Mouse (Mus musculus): ENCODE measurements around the gene Olfr1086. TPM values are rescaled to one million over a fixed set of nuclear protein-coding genes. Genes with fewer than 3 reads are reported as not detected.

Olfr1086 gene
- not detected for polyA plus RNA-seq (2015; fragmentation: Illumina TruSeq; extraction: RNeasy Lipid Tissue Mini Kit (QIAGEN cat#74804); ENCODE audit: insufficient read depth, low read depth, low replicate concordance)

DNA sequence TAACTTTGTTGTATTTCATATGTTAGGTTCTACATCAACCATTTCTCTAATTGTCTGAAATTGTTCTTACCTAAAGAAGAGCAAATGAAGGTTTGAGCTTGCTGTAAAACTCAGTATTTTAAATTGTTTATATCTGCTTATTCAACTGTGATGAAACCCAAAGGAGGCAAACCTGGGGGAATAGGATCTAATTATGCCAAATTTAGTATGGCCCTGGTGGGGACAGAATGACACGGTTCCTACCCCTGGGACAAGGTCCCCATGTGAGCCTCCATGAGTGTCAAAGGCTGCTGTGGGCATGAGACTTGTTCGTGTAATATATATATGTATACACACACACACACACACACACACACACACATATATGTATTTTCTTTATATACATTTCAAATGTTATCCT lies at the start of gene Olfr1086:
Gene Olfr1086 (minus strand): TSS at position 101 of the 400 bp plus-strand sequence.

DNA sequence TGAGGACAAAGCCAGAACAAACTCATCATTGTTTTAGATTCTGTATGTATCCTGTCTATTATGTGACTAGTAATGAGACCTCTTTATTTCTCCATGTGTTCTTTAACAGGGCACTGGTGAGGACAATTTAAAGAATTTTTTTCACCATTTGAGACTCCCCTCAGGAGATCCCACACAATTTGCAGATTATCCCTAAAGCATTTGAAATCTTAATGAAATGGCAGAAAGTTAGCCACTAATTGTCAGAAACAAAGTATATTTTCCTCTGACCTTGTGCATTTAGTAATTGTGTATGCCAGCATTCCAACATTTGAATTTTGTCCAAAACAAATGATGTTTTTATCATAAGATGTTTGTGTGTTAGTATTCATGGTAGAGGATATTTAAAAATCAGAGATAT lies 18.4 kb upstream of the Olfr1086 start, which contains the start of gene Olfr1087:
Gene Olfr1087 (minus strand): TSS at position 101 of the 400 bp plus-strand sequence.

DNA sequence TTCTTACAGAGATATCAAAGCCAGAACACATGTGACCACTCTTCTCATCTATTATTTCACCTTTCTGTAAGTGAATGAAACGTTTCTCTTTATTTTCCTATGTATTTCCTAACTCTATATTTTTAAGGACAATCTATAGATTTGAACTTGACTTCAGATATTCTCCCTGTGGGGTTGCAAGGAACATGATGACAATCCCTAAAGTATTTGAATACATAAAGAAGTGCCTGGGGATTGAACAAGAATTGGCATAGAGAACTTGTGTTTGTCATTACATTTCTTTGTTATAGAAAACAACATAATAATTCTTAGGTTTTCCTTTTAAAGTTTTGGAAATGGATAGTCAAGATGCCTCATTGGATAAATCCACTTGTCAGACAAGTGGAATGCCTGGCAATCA lies 18.0 kb downstream of the Olfr1086 start, which contains the start of gene Olfr1085:
Gene Olfr1085 (minus strand): TSS at position 101 of the 400 bp plus-strand sequence.

DNA sequence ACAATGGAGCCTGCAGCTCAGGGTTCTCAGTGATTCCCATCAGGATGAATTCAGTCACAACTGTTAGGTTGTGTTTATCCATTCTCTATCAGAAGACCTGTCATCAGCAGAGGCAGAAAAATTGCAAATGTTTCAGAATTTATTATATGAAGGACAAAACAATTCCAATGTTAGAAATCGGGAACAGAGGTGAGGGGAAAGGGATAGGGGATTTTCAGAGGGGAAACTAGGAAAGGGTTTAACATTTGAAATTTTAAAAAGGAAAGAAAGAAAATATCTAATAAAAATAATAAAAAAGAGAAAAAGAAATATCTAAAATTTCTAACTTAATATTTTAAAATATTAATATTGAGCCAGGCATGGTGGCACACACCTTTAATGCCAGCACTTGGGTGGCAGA lies 40.3 kb downstream of the Olfr1086 start, which contains the start of gene Olfr1084:
Gene Olfr1084 (minus strand): TSS at position 101 of the 400 bp plus-strand sequence.

Other genes starting within 250 kb of the Olfr1086 start
- gene Olfr1065, start 229.5 kb downstream of the Olfr1086 start, polyA plus RNA-seq (2015; fragmentation: Illumina TruSeq; extraction: RNeasy Lipid Tissue Mini Kit (QIAGEN cat#74804); ENCODE audit: insufficient read depth, low read depth, low replicate concordance): not detected
- not detected for gene Olfr1066, start 223.8 kb downstream of the Olfr1086 start, polyA plus RNA-seq (2015; fragmentation: Illumina TruSeq; extraction: RNeasy Lipid Tissue Mini Kit (QIAGEN cat#74804); ENCODE audit: insufficient read depth, low read depth, low replicate concordance)
- not detected for gene Olfr228, start 192.7 kb downstream of the Olfr1086 start, polyA plus RNA-seq (2015; fragmentation: Illumina TruSeq; extraction: RNeasy Lipid Tissue Mini Kit (QIAGEN cat#74804); ENCODE audit: insufficient read depth, low read depth, low replicate concordance)
- gene Olfr1076, start 171.6 kb downstream of the Olfr1086 start, polyA plus RNA-seq (2015; fragmentation: Illumina TruSeq; extraction: RNeasy Lipid Tissue Mini Kit (QIAGEN cat#74804); ENCODE audit: insufficient read depth, low read depth, low replicate concordance): not detected
- not detected for gene Olfr1079, start 137.6 kb downstream of the Olfr1086 start, polyA plus RNA-seq (2015; fragmentation: Illumina TruSeq; extraction: RNeasy Lipid Tissue Mini Kit (QIAGEN cat#74804); ENCODE audit: insufficient read depth, low read depth, low replicate concordance)
- not detected for gene Olfr1080, start 121.9 kb downstream of the Olfr1086 start, polyA plus RNA-seq (2015; fragmentation: Illumina TruSeq; extraction: RNeasy Lipid Tissue Mini Kit (QIAGEN cat#74804); ENCODE audit: insufficient read depth, low read depth, low replicate concordance)
- not detected for gene Olfr1082, start 81.1 kb downstream of the Olfr1086 start, polyA plus RNA-seq (2015; fragmentation: Illumina TruSeq; extraction: RNeasy Lipid Tissue Mini Kit (QIAGEN cat#74804); ENCODE audit: insufficient read depth, low read depth, low replicate concordance)
- not detected for gene Olfr1084, start 40.4 kb downstream of the Olfr1086 start, polyA plus RNA-seq (2015; fragmentation: Illumina TruSeq; extraction: RNeasy Lipid Tissue Mini Kit (QIAGEN cat#74804); ENCODE audit: insufficient read depth, low read depth, low replicate concordance)
- not detected for gene Olfr1085, start 18.1 kb downstream of the Olfr1086 start, polyA plus RNA-seq (2015; fragmentation: Illumina TruSeq; extraction: RNeasy Lipid Tissue Mini Kit (QIAGEN cat#74804); ENCODE audit: insufficient read depth, low read depth, low replicate concordance)
- not detected for gene Olfr1087, start 18.3 kb upstream of the Olfr1086 start, polyA plus RNA-seq (2015; fragmentation: Illumina TruSeq; extraction: RNeasy Lipid Tissue Mini Kit (QIAGEN cat#74804); ENCODE audit: insufficient read depth, low read depth, low replicate concordance)
- gene Olfr1089, start 53.6 kb upstream of the Olfr1086 start, polyA plus RNA-seq (2015; fragmentation: Illumina TruSeq; extraction: RNeasy Lipid Tissue Mini Kit (QIAGEN cat#74804); ENCODE audit: insufficient read depth, low read depth, low replicate concordance): not detected
- not detected for gene Olfr1090, start 78.9 kb upstream of the Olfr1086 start, polyA plus RNA-seq (2015; fragmentation: Illumina TruSeq; extraction: RNeasy Lipid Tissue Mini Kit (QIAGEN cat#74804); ENCODE audit: insufficient read depth, low read depth, low replicate concordance)
- gene Olfr1093, start 102.4 kb upstream of the Olfr1086 start, polyA plus RNA-seq (2015; fragmentation: Illumina TruSeq; extraction: RNeasy Lipid Tissue Mini Kit (QIAGEN cat#74804); ENCODE audit: insufficient read depth, low read depth, low replicate concordance): not detected
- gene Olfr141, start 129.9 kb upstream of the Olfr1086 start, polyA plus RNA-seq (2015; fragmentation: Illumina TruSeq; extraction: RNeasy Lipid Tissue Mini Kit (QIAGEN cat#74804); ENCODE audit: insufficient read depth, low read depth, low replicate concordance): not detected
- gene Olfr1094, start 144.6 kb upstream of the Olfr1086 start, polyA plus RNA-seq (2015; fragmentation: Illumina TruSeq; extraction: RNeasy Lipid Tissue Mini Kit (QIAGEN cat#74804); ENCODE audit: insufficient read depth, low read depth, low replicate concordance): not detected
- not detected for gene Olfr1095, start 171.6 kb upstream of the Olfr1086 start, polyA plus RNA-seq (2015; fragmentation: Illumina TruSeq; extraction: RNeasy Lipid Tissue Mini Kit (QIAGEN cat#74804); ENCODE audit: insufficient read depth, low read depth, low replicate concordance)
- not detected for gene Gm13723, start 194.7 kb upstream of the Olfr1086 start, polyA plus RNA-seq (2015; fragmentation: Illumina TruSeq; extraction: RNeasy Lipid Tissue Mini Kit (QIAGEN cat#74804); ENCODE audit: insufficient read depth, low read depth, low replicate concordance)
- gene Olfr1097, start 212.1 kb upstream of the Olfr1086 start, polyA plus RNA-seq (2015; fragmentation: Illumina TruSeq; extraction: RNeasy Lipid Tissue Mini Kit (QIAGEN cat#74804); ENCODE audit: insufficient read depth, low read depth, low replicate concordance): not detected
- not detected for gene Olfr1098, start 244.5 kb upstream of the Olfr1086 start, polyA plus RNA-seq (2015; fragmentation: Illumina TruSeq; extraction: RNeasy Lipid Tissue Mini Kit (QIAGEN cat#74804); ENCODE audit: insufficient read depth, low read depth, low replicate concordance)

All from pancreas, adult 10 weeks (tissue).